Mouse (Mus musculus) intestine, embryonic 14.5 days (tissue): Measurements from ENCODE around the gene Qtrt2. TPM values are rescaled to one million over a fixed set of nuclear protein-coding genes. Genes with fewer than 3 reads are reported as not detected.

Experiments used
- ATAC-seq: fragments of 200-750 bp; cut with Nextera tagmentation; replicated peaks from 2 replicates; pipeline ENCODE4 v1.8.0; 2017; ENCODE audit warnings: low read depth, moderate number of reproducible peaks, moderate TSS enrichment, moderate library complexity; ENCODE audit not compliant: low FRiP score, low TSS enrichment
- DNase-seq: peaks from one replicate; pipeline ENCODE4 v3.0.0-alpha.2; 2018; ENCODE audit warnings: low spot score
- H3K27ac ChIP-seq: fragments of 300-500 bp; sonication (generic); 2 replicates; pipeline ENCODE4 v1.5.1; 2014; ENCODE audit warnings: low read depth, mild to moderate bottlenecking, control low read depth
- H3K27me3 ChIP-seq: fragments of 300-500 bp; sonication (generic); replicated peaks from 2 replicates; pipeline ENCODE4 v1.6.1; 2014; ENCODE audit warnings: low read length, control low read depth; ENCODE audit not compliant: control insufficient read depth, insufficient read depth
- H3K36me3 ChIP-seq: fragments of 300-500 bp; sonication (generic); 2 replicates; pipeline ENCODE4 v1.6.1; 2014; ENCODE audit warnings: low read length, control low read depth; ENCODE audit not compliant: control insufficient read depth, insufficient read depth
- H3K4me1 ChIP-seq: fragments of 300-500 bp; sonication (generic); replicated peaks from 2 replicates; pipeline ENCODE4 v1.6.1; 2014; ENCODE audit warnings: low read length, control low read depth, mixed read lengths; ENCODE audit not compliant: control insufficient read depth, insufficient read depth
- H3K4me2 ChIP-seq: fragments of 300-500 bp; sonication (generic); 2 replicates; pipeline ENCODE4 v1.6.1; 2014; ENCODE audit warnings: low read length
- H3K4me3 ChIP-seq: fragments of 300-500 bp; sonication (generic); 2 replicates; pipeline ENCODE4 v1.5.1; 2014; ENCODE audit warnings: low read depth, low read length, control low read depth, mixed read lengths
- H3K9ac ChIP-seq: fragments of 300-500 bp; sonication (generic); 2 replicates; pipeline ENCODE4 v1.6.1; 2014; ENCODE audit warnings: mild to moderate bottlenecking, low read length
- H3K9me3 ChIP-seq: fragments of 300-500 bp; sonication (generic); 2 replicates; pipeline ENCODE4 v1.6.1; 2016; ENCODE audit warnings: low read length, control low read depth; ENCODE audit not compliant: control insufficient read depth
- WGBS: fragments of 180-500 bp; shearing (Covaris S2); extraction: QIAGEN DNeasy Blood & Tissue Kit; methylation state at CpG from one replicate; pipeline ENCODE4 v1.1.7; 2014; 5-methylcytosine and 5-hydroxymethylcytosine counted together
- polyA plus RNA-seq: library from polyadenylated mRNA; unstranded; fragments of >200 nt; fragmentation: Nextera tagmentation; extraction: Ambion mirVana; gene quantifications from 2 replicates; pipeline ENCODE4 v1.2.1, GENCODE M21; 2014

The Qtrt2 gene
- polyA plus RNA-seq, 1 experiment from 2014 or later = 34.3 TPM

DNA sequence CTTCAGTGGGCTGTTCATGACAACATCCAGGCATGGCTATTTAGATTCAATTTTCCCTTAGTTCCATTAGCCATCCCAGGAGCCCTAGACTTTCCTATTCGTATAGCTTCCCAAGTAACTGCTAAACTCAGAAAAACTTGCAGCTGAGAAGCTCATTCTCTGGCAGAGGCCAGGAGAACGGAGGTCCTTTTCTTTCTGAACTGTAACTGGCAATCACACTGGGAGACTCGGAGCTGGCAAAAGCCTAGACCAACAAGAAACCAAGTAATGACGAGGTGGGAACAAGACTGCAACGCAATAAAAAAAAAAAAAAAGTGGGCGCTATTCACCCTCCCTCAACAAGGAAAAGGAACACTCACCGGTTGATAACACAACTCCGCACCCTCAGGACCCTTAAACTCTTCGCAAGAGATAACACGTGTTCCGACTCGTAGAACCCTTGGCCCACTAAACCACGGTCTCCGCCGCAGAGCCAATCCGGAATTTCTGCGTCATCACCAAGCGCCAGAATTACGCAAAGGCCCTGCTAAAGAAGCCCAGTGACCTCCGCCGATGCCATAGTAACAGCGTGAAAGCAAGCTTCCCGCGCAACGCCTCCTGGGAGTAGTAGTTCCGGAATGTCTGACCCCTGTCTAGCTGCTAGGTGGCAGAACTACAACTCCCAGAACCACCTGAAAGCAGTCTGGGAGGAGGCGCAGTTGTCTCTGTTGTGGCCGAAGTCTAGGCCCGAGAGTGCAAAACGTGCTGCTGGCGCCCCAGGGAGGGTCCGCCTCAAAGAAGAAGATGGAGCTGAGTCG lies 37.2 kb downstream of the Qtrt2 start, which contains the start of gene Ccdc191:
Gene Ccdc191 (plus strand): TSS at position 593 of the 797 bp plus-strand sequence.
- H3K9ac ChIP-seq = peak within 1 kb of the TSS; percentile 82
- H3K36me3 ChIP-seq = no peaks in the 10 kb centered on the region; the same call in 1 of the 2 replicates
- H3K4me3 ChIP-seq = peak within 1 kb of the TSS; percentile 66
- under 1% methylated on average over 33 of the region's 33 CpGs for WGBS
- no peaks in the 10 kb centered on the region for H3K9me3 ChIP-seq
- DNase-seq (peak; percentile 99), ATAC-seq (peak; percentile 100)
- 0 out of 2 replicates have a peak, but pooled peaks cover 6% of the 10 kb centered on the region for H3K4me1 ChIP-seq
- H3K27me3 ChIP-seq = no peaks in the 10 kb centered on the region
- H3K4me2 ChIP-seq = peak within 1 kb of the TSS; percentile 90
- H3K27ac ChIP-seq = peak within 1 kb of the TSS; percentile 83

DNA sequence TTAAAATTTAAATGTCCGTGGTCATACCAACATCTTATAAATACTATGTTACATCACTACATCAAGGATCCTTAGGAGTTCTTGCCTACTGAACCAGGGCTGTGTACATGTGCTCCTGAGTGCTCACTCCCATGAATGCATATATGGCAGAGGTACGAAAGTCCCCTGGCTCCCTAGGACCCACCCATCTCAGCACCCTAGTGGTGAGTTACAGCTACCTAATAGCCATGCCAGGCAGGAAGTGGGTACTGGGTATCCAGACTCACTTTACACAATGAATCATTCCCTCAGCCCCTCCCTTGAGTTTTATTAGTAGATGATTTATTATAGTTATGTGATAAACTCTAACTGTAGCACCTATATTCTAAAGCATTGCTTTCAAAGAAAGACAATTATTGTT lies 44.3 kb downstream of the Qtrt2 start:
- Histone ChIP-seq H3K36me3 (peaks cover 29% of the 10 kb centered on the region), H3K4me1 (no peaks in the 10 kb centered on the region), H3K9me3 (no peaks in the 10 kb centered on the region), H3K27ac (no peak overlapping the region), H3K4me3 (no peak overlapping the region), H3K9ac (no peak overlapping the region), H3K27me3 (no peaks in the 10 kb centered on the region), H3K4me2 (no peak overlapping the region)
- DNase-seq = no peak
- no peak for ATAC-seq
- WGBS = 94% methylated on average over 2 of the region's 2 CpGs

DNA sequence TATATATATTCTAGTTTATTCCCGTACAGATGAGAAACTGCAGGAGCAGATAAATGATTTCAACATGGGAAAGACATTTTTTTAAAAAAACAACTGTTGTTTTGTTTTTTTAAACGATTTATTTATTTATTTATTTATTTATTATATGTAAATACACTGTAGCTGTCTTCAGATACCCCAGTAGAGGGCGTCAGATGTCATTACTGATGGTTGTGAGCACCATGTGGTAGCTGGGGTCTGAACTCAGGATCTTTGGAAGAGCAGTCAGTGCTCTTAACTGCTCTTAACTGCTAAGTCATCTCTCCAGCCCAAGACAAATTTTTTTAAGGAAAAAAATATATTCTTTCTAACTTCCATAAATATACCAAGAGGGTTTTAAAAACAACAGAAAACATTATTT lies 45.0 kb downstream of the Qtrt2 start:
- H3K27ac ChIP-seq = no peak overlapping the region
- no peak overlapping the region for H3K4me2 ChIP-seq
- peaks cover 35% of the 10 kb centered on the region for H3K36me3 ChIP-seq
- H3K27me3 ChIP-seq = no peaks in the 10 kb centered on the region
- no peaks in the 10 kb centered on the region for H3K4me1 ChIP-seq
- no peaks in the 10 kb centered on the region for H3K9me3 ChIP-seq
- ATAC-seq (no peak), DNase-seq (no peak)
- WGBS = 67% methylated on average over 3 of the region's 3 CpGs
- H3K4me3 ChIP-seq = no peak overlapping the region
- no peak overlapping the region for H3K9ac ChIP-seq

DNA sequence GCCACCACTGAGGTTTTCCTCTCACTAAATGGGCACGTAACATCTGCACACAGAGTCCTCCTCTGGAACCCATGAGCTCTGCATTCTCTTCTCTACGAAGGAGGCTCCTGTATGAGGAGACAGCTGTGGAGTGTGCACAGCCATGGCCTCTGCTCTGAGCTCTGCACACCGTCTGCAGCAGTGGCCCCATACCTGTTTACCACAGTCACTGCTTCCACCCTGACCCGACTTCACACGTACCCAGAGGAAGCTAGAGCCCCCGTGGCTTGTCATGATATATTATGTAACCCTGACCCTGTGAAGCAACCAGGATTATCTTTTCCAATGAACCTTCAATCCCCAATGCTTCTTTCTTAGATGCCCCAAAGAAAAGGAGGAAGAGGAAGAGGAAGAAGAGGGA lies 46.8 kb downstream of the Qtrt2 start:
- no peaks in the 10 kb centered on the region for H3K27me3 ChIP-seq
- ATAC-seq (no peak), DNase-seq (no peak)
- H3K4me1 ChIP-seq = no peaks in the 10 kb centered on the region
- WGBS = 84% methylated on average over 6 of the region's 6 CpGs
- H3K4me2 ChIP-seq = no peak overlapping the region
- H3K4me3 ChIP-seq = no peak overlapping the region
- H3K27ac ChIP-seq = no peak overlapping the region
- peaks cover 54% of the 10 kb centered on the region for H3K36me3 ChIP-seq
- no peaks in the 10 kb centered on the region for H3K9me3 ChIP-seq
- H3K9ac ChIP-seq = no peak overlapping the region

DNA sequence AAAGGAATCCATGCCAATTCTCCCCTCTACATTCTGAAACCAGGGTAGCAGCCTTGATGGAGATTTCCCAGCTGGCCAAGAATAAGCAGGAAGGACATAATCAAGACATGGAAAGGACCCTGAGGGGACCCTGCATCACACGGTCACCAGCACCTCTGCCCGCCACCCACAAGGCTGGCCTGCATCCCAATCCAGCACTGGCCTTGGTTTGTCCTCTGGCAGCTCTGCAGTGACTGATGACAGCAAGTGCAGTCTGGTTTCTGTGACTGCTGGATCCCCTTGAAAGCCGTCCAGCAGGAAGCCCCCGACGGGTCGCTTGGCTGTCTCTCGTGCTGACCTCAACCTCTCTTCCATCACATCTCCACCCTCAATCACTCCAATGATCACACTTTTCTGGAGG lies 55.2 kb downstream of the Qtrt2 start:
- Histone ChIP-seq H3K36me3 (peaks cover 83% of the 10 kb centered on the region), H3K9ac (no peak overlapping the region), H3K4me3 (no peak overlapping the region), H3K4me2 (no peak overlapping the region), H3K4me1 (no peaks in the 10 kb centered on the region), H3K27me3 (no peaks in the 10 kb centered on the region), H3K27ac (no peak overlapping the region), H3K9me3 (no peaks in the 10 kb centered on the region)
- DNase-seq (no peak), ATAC-seq (no peak)
- 83% methylated on average over 7 of the region's 7 CpGs for WGBS

DNA sequence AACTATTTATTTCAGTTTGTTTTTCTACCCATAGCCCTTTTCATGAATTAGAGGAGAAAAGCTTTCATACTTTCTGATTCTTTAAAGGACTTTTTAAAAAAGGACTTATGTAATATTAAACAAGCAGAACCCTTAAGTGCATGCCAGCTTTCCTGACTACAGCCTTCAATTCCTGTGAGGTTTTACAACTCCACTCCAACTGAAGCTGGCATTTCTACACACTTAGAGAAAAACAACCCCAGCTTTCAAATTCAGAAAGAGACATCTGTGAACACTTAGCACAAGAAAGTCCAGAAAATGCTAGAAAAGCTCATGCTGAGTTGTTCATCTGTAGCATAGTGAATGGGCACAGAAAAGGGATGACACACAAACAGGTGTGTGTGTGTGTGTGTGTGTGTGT lies 56.8 kb downstream of the Qtrt2 start:
- H3K9me3 ChIP-seq = no peaks in the 10 kb centered on the region
- peaks cover 67% of the 10 kb centered on the region for H3K36me3 ChIP-seq
- no peaks in the 10 kb centered on the region for H3K27me3 ChIP-seq
- ATAC-seq (no peak), DNase-seq (no peak)
- H3K9ac ChIP-seq = no peak overlapping the region
- no peak overlapping the region for H3K4me3 ChIP-seq
- H3K4me1 ChIP-seq = no peaks in the 10 kb centered on the region
- H3K27ac ChIP-seq = no peak overlapping the region
- no peak overlapping the region for H3K4me2 ChIP-seq

DNA sequence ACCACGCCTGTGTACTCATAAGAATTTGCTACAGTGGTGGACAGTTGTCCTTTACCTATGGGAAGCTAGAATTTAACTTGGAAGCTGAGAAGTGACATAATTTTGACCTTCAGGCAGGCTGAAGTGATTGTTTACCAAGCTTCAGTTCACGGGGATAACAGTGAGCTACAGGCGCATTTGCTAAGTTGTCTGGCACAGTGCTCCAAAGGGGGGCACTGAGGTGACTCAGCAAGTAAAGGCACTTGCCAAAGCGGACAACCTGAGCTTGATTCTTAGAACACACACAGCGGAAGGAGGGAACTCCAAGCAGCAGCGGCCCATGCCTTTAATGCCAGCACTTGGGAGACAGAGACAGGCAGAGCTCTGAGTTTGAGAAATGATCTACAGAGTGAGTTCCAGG lies 66.0 kb downstream of the Qtrt2 start:
- no peak overlapping the region for H3K9ac ChIP-seq
- no peaks in the 10 kb centered on the region for H3K9me3 ChIP-seq
- no peak overlapping the region for H3K4me3 ChIP-seq
- peaks cover 31% of the 10 kb centered on the region for H3K36me3 ChIP-seq
- H3K4me2 ChIP-seq = no peak overlapping the region
- DNase-seq = no peak
- H3K27me3 ChIP-seq = no peaks in the 10 kb centered on the region
- no peak overlapping the region for H3K27ac ChIP-seq
- no peaks in the 10 kb centered on the region for H3K4me1 ChIP-seq
- 65% methylated on average over 6 of the region's 6 CpGs for WGBS
- ATAC-seq = no peak

DNA sequence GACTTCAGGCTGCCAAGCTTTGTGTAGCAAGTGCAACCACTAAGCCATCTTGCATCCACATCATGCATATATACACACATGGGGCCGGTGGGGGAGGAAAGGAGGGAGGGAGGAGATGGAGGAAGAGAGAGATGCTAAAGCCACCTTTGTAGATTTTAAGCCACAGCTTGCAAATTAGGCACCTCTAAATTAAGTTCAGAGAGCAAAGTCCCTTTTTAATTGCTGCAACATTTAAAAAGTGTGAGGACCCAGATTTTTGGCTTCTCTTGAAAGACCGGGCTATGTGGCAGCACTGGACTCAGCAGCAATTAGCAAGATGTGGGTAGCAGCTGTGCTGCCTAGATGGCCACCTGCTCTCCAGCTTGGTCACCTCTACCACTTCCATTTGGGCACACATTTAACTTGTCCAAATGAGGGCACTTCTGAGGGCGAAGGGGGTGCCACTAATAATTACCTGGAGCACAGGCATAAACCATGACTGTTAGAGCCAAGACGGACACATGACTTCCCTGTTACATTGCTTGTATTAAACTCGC lies 67.6 kb downstream of the Qtrt2 start:
- peaks cover 25% of the 10 kb centered on the region for H3K36me3 ChIP-seq
- no peak overlapping the region for H3K9ac ChIP-seq
- H3K4me3 ChIP-seq = no peak overlapping the region
- WGBS = 92% methylated on average over 5 of the region's 5 CpGs
- no peak for ATAC-seq
- no peaks in the 10 kb centered on the region for H3K27me3 ChIP-seq
- no peaks in the 10 kb centered on the region for H3K4me1 ChIP-seq
- no peak overlapping the region for H3K27ac ChIP-seq
- DNase-seq = no peak
- H3K4me2 ChIP-seq = no peak overlapping the region
- no peaks in the 10 kb centered on the region for H3K9me3 ChIP-seq

DNA sequence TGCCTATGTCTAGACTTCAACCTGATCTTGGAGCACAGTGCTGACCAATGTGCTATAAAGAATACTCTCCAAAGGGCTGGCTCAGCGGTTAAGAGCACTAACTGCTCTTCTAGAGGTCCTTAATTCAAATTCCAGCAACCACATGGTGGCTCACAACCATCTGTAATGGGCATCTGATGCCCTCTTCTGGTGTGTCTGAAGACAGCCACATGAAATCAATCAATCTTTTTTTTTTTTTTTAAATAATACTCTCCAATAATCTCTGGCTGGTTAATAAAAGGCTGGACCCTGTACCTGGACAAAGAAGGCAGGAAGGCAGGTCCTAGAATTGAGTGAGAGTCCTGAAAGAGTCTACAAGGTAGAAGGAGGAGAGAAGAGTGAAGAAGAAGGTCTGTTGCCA lies 76.8 kb downstream of the Qtrt2 start:
- ATAC-seq = no peak
- no peak overlapping the region for H3K9ac ChIP-seq

More for the DNA sequence above, 76.8 kb downstream of the Qtrt2 start:
- Histone ChIP-seq H3K27me3 (no peaks in the 10 kb centered on the region), H3K36me3 (no peaks in the 10 kb centered on the region), H3K4me3 (no peak overlapping the region), H3K27ac (no peak overlapping the region), H3K9me3 (no peaks in the 10 kb centered on the region), H3K4me2 (no peak overlapping the region), H3K4me1 (no peaks in the 10 kb centered on the region)
- DNase-seq = no peak
- 58% methylated on average over 1 of the region's 1 CpGs for WGBS
